Mouse (Mus musculus): ENCODE data around the gene Mip. TPM values are rescaled to one million over a fixed set of nuclear protein-coding genes. Genes with fewer than 3 reads are reported as not detected.

Gene Mip
- total and polyA plus RNA-seq, 3 experiments: not detected

- H3K79me2 ChIP-seq (replicated peaks; ENCODE audit: control insufficient read depth, extremely low read depth, insufficient read depth, poor library complexity, severe bottlenecking): no peaks in the 10 kb centered on the region; the same call in none of the 2 replicates
- no peaks in the 10 kb centered on the region for H3K27me3 ChIP-seq (replicated peaks)
- DNase-seq (ENCODE audit: extremely low read depth): no peak
- H3K27ac ChIP-seq (ENCODE audit: insufficient read depth, low read depth): no peak overlapping the region
- H3K4me3 ChIP-seq (replicated peaks in 1 of 3; ENCODE audit: low read depth in 2 of 3, low read length in 2 of 3, poor library complexity in 1 of 3): no peak overlapping the region
- H3K4me1 ChIP-seq (ENCODE audit: control insufficient read depth in 1 of 2, insufficient read depth in 2 of 2): peaks cover 0 to 8% of the 10 kb centered on the region in 2 experiments; a peak in 1 of 4 replicates
- H3K36me3 ChIP-seq (replicated peaks in 1 of 2; ENCODE audit: control insufficient read depth in 1 of 2, insufficient read depth in 1 of 2, low read length in 1 of 2): peaks cover 43 to 81% of the 10 kb centered on the region in 2 experiments
- dilution Hi-C loops (cut with MboI; ENCODE audit: extremely low pct_ligation_motif_present, extremely low pct_unique_long_range_greater_than_20kb, low sequenced_read_pairs): no loop called here
- H3K4me2 ChIP-seq (ENCODE audit: insufficient read depth, low read depth, poor library complexity, severe bottlenecking): no peak overlapping the region
- in situ Hi-C loops (cut with MboI; ENCODE audit: low pct_ligation_motif_present, low pct_unique_long_range_greater_than_20kb, low sequenced_read_pairs): no loop called here
- H3K9ac ChIP-seq (ENCODE audit: insufficient read depth, low read depth): no peak overlapping the region
- TF ChIP-seq TBP (conservative IDR thresholded peaks at IDR 0.05; ENCODE audit: low read depth, low read length): no peak
- no peaks in the 10 kb centered on the region for H3K9me3 ChIP-seq (replicated peaks; ENCODE audit: low read length)
These were observed 14.5 kb downstream of the Mip start for GRCm38 (mm10) chr10:128240131-128240530.

GRCm38 (mm10) chr10:128243252-128243651 is 17.6 kb downstream of the Mip start:
- no peak overlapping the region for H3K9ac ChIP-seq (ENCODE audit: insufficient read depth, low read depth)
- no peaks in the 10 kb centered on the region for H3K9me3 ChIP-seq (replicated peaks; ENCODE audit: low read length)
- no peaks in the 10 kb centered on the region for H3K4me1 ChIP-seq (ENCODE audit: control insufficient read depth in 1 of 2, insufficient read depth in 2 of 2)
- H3K27ac ChIP-seq (ENCODE audit: insufficient read depth, low read depth): no peak overlapping the region
- no peaks in the 10 kb centered on the region for H3K27me3 ChIP-seq (replicated peaks)
- in situ Hi-C loops (cut with MboI; ENCODE audit: low pct_ligation_motif_present, low pct_unique_long_range_greater_than_20kb, low sequenced_read_pairs): no loop called here
- no peak overlapping the region for H3K4me2 ChIP-seq (ENCODE audit: insufficient read depth, low read depth, poor library complexity, severe bottlenecking)
- dilution Hi-C loops (cut with MboI; ENCODE audit: extremely low pct_ligation_motif_present, extremely low pct_unique_long_range_greater_than_20kb, low sequenced_read_pairs): no loop called here
- no peak for TF ChIP-seq MEF2A (IDR thresholded peaks at IDR 0.05; ENCODE audit: borderline replicate concordance, low read depth, low read length)
- TF ChIP-seq ETS1 (conservative IDR thresholded peaks at IDR 0.05; ENCODE audit: low read depth, low read length): no peak
- no peak for TF ChIP-seq NRF1 (IDR thresholded peaks at IDR 0.05; ENCODE audit: low read depth, low read length)
- TF ChIP-seq MAZ (IDR thresholded peaks at IDR 0.05; ENCODE audit: low read depth, low read length): no peak
- TF ChIP-seq TCF12 (IDR thresholded peaks at IDR 0.05; ENCODE audit: low read depth, low read length): no peak
- no peak for TF ChIP-seq JUND (conservative IDR thresholded peaks at IDR 0.05; ENCODE audit: low read depth, low read length)
- TF ChIP-seq SMC3 (IDR thresholded peaks at IDR 0.05; ENCODE audit: low read depth, low read length): no peak
- no peak overlapping the region for H3K4me3 ChIP-seq (replicated peaks in 1 of 3; ENCODE audit: low read depth in 2 of 3, low read length in 2 of 3, poor library complexity in 1 of 3)
- peaks cover 71 to 92% of the 10 kb centered on the region in 2 experiments for H3K36me3 ChIP-seq (replicated peaks in 1 of 2; ENCODE audit: control insufficient read depth in 1 of 2, insufficient read depth in 1 of 2, low read length in 1 of 2)
- H3K79me2 ChIP-seq (replicated peaks; ENCODE audit: control insufficient read depth, extremely low read depth, insufficient read depth, poor library complexity, severe bottlenecking): no peaks in the 10 kb centered on the region
- no peak for DNase-seq (ENCODE audit: extremely low read depth)

- no peak overlapping the region for H3K27ac ChIP-seq (ENCODE audit: insufficient read depth, low read depth)
- TF ChIP-seq TCF12 (IDR thresholded peaks at IDR 0.05; ENCODE audit: low read depth, low read length): no peak
- TF ChIP-seq ZKSCAN1 (IDR thresholded peaks at IDR 0.05; ENCODE audit: borderline replicate concordance, low read depth, low read length): no peak
- no peak for TF ChIP-seq EP300 (IDR thresholded peaks at IDR 0.05; ENCODE audit: low read length)
- no peak for TF ChIP-seq MAFK (IDR thresholded peaks at IDR 0.05; ENCODE audit: insufficient replicate concordance, low read length)
- TF ChIP-seq ELF1 (IDR thresholded peaks at IDR 0.05; ENCODE audit: low read depth, low read length): no peak
- no peak for TF ChIP-seq HCFC1 (IDR thresholded peaks at IDR 0.05; ENCODE audit: low read depth, low read length)
- no peak for TF ChIP-seq BHLHE40 (IDR thresholded peaks at IDR 0.05; ENCODE audit: low read depth, low read length)
- TF ChIP-seq USF1 (IDR thresholded peaks at IDR 0.05; ENCODE audit: low read depth, low read length): no peak
- TF ChIP-seq NELFE (IDR thresholded peaks at IDR 0.05; ENCODE audit: low read depth, low read length): no peak
- no peak for TF ChIP-seq USF2 (conservative IDR thresholded peaks at IDR 0.05; ENCODE audit: low read depth, low read length)
- H3K9me3 ChIP-seq (replicated peaks; ENCODE audit: low read length): no peaks in the 10 kb centered on the region
- H3K9ac ChIP-seq (ENCODE audit: insufficient read depth, low read depth): no peak overlapping the region
- H3K4me2 ChIP-seq (ENCODE audit: insufficient read depth, low read depth, poor library complexity, severe bottlenecking): no peak overlapping the region
- dilution Hi-C loops (cut with MboI; ENCODE audit: extremely low pct_ligation_motif_present, extremely low pct_unique_long_range_greater_than_20kb, low sequenced_read_pairs): no loop called here
- no peak for DNase-seq (ENCODE audit: extremely low read depth)
- no peaks in the 10 kb centered on the region for H3K27me3 ChIP-seq (replicated peaks)
- peaks cover 76 to 96% of the 10 kb centered on the region in 2 experiments for H3K36me3 ChIP-seq (replicated peaks in 1 of 2; ENCODE audit: control insufficient read depth in 1 of 2, insufficient read depth in 1 of 2, low read length in 1 of 2)
- in situ Hi-C loops (cut with MboI; ENCODE audit: low pct_ligation_motif_present, low pct_unique_long_range_greater_than_20kb, low sequenced_read_pairs): no loop called here
- no peaks in the 10 kb centered on the region for H3K4me1 ChIP-seq (ENCODE audit: control insufficient read depth in 1 of 2, insufficient read depth in 2 of 2)
- H3K4me3 ChIP-seq (replicated peaks in 1 of 3; ENCODE audit: low read depth in 2 of 3, low read length in 2 of 3, poor library complexity in 1 of 3): no peak overlapping the region
- no peaks in the 10 kb centered on the region for H3K79me2 ChIP-seq (replicated peaks; ENCODE audit: control insufficient read depth, extremely low read depth, insufficient read depth, poor library complexity, severe bottlenecking)
These were observed 18.5 kb downstream of the Mip start for GRCm38 (mm10) chr10:128244121-128244520.
